Mouse (Mus musculus): ENCODE measurements around the gene Nsun4. TPM values are rescaled to one million over a fixed set of nuclear protein-coding genes. Genes with fewer than 3 reads are reported as not detected.

Gene Nsun4
- polyA plus RNA-seq, 1 experiment from 2014 or later: 16.2 TPM

DNA sequence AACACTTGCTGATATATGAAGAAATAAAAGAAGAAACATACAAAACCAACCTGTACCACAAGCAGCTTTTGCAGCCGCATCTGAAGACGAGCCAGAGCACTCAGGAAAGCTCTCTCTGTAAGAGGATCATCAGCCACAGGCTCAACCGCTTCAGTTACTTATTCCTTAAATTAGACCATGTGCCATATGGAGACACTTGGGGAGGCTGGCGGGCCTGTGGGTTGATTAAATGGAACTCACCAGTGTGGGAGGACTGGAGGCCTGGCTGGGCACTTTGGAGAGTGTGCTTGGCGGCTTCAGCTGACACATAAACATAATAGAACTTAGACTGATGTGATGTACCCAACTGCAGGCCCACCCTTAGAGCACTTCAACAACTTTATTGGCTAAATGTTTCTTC, 20.3 kb downstream of the Nsun4 start:
- Histone ChIP-seq H3K36me3 (peaks cover 31% of the 10 kb centered on the region), H3K4me2 (replicated peaks) (no peak overlapping the region), H3K27me3 (replicated peaks) (no peaks in the 10 kb centered on the region), H3K27ac (no peak overlapping the region), H3K4me1 (no peaks in the 10 kb centered on the region), H3K4me3 (no peak overlapping the region), H3K9ac (no peak overlapping the region), H3K9me3 (no peaks in the 10 kb centered on the region)
- no peak for ATAC-seq (ENCODE audit: low FRiP score, low read depth)
- 97% methylated on average over 5 of the region's 5 CpGs for WGBS

GRCm38 (mm10) chr4:116032906-116033305, 20.8 kb downstream of the Nsun4 start:
- no peak for ATAC-seq (ENCODE audit: low FRiP score, low read depth)
- H3K27ac ChIP-seq: no peak overlapping the region
- WGBS: 90% methylated on average over 9 of the region's 9 CpGs
- no peaks in the 10 kb centered on the region for H3K4me1 ChIP-seq
- H3K4me3 ChIP-seq: no peak overlapping the region
- no peaks in the 10 kb centered on the region for H3K27me3 ChIP-seq (replicated peaks)
- no peaks in the 10 kb centered on the region for H3K9me3 ChIP-seq
- no peak overlapping the region for H3K9ac ChIP-seq
- peaks cover 31% of the 10 kb centered on the region for H3K36me3 ChIP-seq
- H3K4me2 ChIP-seq (replicated peaks): no peak overlapping the region

- whole genome bisulfite sequencing: 4% methylated on average over 18 of the region's 18 CpGs
- H3K36me3 ChIP-seq: no peaks in the 10 kb centered on the region
- H3K9me3 ChIP-seq: no peaks in the 10 kb centered on the region
- H3K27me3 ChIP-seq (replicated peaks): peaks cover 56% of the 10 kb centered on the region
- 0 out of 2 replicates have a peak, but pooled peaks cover 2% of the 10 kb centered on the region for H3K4me1 ChIP-seq
- H3K4me3 ChIP-seq: peak within 1 kb of the TSS; percentile 66
- H3K27ac ChIP-seq: no peak within 1 kb of the TSS
- peak within 1 kb of the TSS; percentile 96 for H3K4me2 ChIP-seq (replicated peaks)
- peak; percentile 58 for ATAC-seq (ENCODE audit: low FRiP score, low read depth)
- H3K9ac ChIP-seq: peak within 1 kb of the TSS; percentile 63
Measured at GRCm38 (mm10) chr4:116017902-116018746, 35.6 kb downstream of the Nsun4 start, which contains the start of gene Faah. Faah (minus strand) TSS chr4:116017926.

- H3K36me3 ChIP-seq: no peaks in the 10 kb centered on the region
- peak overlapping the region; percentile 96 for H3K4me2 ChIP-seq (replicated peaks)
- 0 out of 2 replicates have a peak, but pooled peaks cover 2% of the 10 kb centered on the region for H3K4me1 ChIP-seq
- peak overlapping the region; percentile 63 for H3K9ac ChIP-seq
- no peak overlapping the region for H3K27ac ChIP-seq
- ATAC-seq (ENCODE audit: low FRiP score, low read depth): peak; percentile 89
- no peaks in the 10 kb centered on the region for H3K9me3 ChIP-seq
- peaks cover 56% of the 10 kb centered on the region for H3K27me3 ChIP-seq (replicated peaks)
- WGBS: under 1% methylated on average over 60 of the region's 60 CpGs
- H3K4me3 ChIP-seq: peak overlapping the region; percentile 66
Measured at GRCm38 (mm10) chr4:116017300-116017901, 36.3 kb downstream of the Nsun4 start.

GRCm38 (mm10) chr4:116016862-116017299, 36.8 kb downstream of the Nsun4 start:
- no peaks in the 10 kb centered on the region for H3K36me3 ChIP-seq
- ATAC-seq (ENCODE audit: low FRiP score, low read depth): no peak
- H3K4me2 ChIP-seq (replicated peaks): peak overlapping the region; percentile 96
- H3K4me3 ChIP-seq: peak overlapping the region; percentile 66
- no peak overlapping the region for H3K27ac ChIP-seq
- peak overlapping the region; percentile 63 for H3K9ac ChIP-seq
- H3K9me3 ChIP-seq: no peaks in the 10 kb centered on the region
- H3K4me1 ChIP-seq: 0 out of 2 replicates have a peak, but pooled peaks cover 2% of the 10 kb centered on the region
- H3K27me3 ChIP-seq (replicated peaks): peaks cover 56% of the 10 kb centered on the region
- WGBS: 8% methylated on average over 16 of the region's 16 CpGs

GRCm38 (mm10) chr4:116016396-116016795, 37.3 kb downstream of the Nsun4 start:
- Histone ChIP-seq H3K9me3 (no peaks in the 10 kb centered on the region), H3K4me3 (no peak overlapping the region), H3K4me1 (0 out of 2 replicates have a peak, but pooled peaks cover 2% of the 10 kb centered on the region), H3K4me2 (replicated peaks) (peak overlapping the region; percentile 96), H3K27ac (no peak overlapping the region), H3K9ac (no peak overlapping the region), H3K27me3 (replicated peaks) (peaks cover 56% of the 10 kb centered on the region), H3K36me3 (no peaks in the 10 kb centered on the region)
- no peak for ATAC-seq (ENCODE audit: low FRiP score, low read depth)
- WGBS: 36% methylated on average over 3 of the region's 3 CpGs

DNA sequence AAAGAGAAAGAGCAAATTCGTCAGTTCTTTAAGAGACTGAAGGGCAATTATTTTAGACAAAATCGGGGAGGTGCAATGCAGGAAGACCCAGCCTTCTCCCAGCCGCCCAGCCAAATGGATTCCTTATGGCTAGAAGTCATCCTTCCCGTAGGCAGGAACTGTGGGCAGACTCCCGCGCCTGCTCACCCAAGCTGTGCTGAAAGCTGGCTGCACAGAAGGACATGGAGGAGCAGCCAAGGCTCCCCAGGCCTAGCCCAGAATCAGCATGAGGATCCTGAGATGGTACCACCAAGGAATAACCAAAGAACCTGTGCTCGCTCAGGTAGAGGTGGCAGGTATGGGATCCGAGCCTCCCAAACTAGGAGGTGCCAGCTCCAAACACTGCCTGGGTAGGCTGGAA, 37.7 kb downstream of the Nsun4 start:
- Histone ChIP-seq H3K4me3 (no peak overlapping the region), H3K9me3 (no peaks in the 10 kb centered on the region), H3K36me3 (no peaks in the 10 kb centered on the region), H3K4me2 (replicated peaks) (no peak overlapping the region), H3K27ac (no peak overlapping the region), H3K4me1 (0 out of 2 replicates have a peak, but pooled peaks cover 2% of the 10 kb centered on the region), H3K9ac (no peak overlapping the region), H3K27me3 (replicated peaks) (peaks cover 56% of the 10 kb centered on the region)
- WGBS: 67% methylated on average over 8 of the region's 8 CpGs
- no peak for ATAC-seq (ENCODE audit: low FRiP score, low read depth)

- 87% methylated on average over 5 of the region's 5 CpGs for WGBS
- no peak overlapping the region for H3K4me3 ChIP-seq
- no peak overlapping the region for H3K27ac ChIP-seq
- ATAC-seq (ENCODE audit: low FRiP score, low read depth): no peak
- H3K4me1 ChIP-seq: 0 out of 2 replicates have a peak, but pooled peaks cover 2% of the 10 kb centered on the region
- no peaks in the 10 kb centered on the region for H3K9me3 ChIP-seq
- H3K36me3 ChIP-seq: no peaks in the 10 kb centered on the region
- H3K27me3 ChIP-seq (replicated peaks): peaks cover 56% of the 10 kb centered on the region
- H3K9ac ChIP-seq: no peak overlapping the region
- H3K4me2 ChIP-seq (replicated peaks): no peak overlapping the region
Measured at GRCm38 (mm10) chr4:116015502-116015901, 38.2 kb downstream of the Nsun4 start.

DNA sequence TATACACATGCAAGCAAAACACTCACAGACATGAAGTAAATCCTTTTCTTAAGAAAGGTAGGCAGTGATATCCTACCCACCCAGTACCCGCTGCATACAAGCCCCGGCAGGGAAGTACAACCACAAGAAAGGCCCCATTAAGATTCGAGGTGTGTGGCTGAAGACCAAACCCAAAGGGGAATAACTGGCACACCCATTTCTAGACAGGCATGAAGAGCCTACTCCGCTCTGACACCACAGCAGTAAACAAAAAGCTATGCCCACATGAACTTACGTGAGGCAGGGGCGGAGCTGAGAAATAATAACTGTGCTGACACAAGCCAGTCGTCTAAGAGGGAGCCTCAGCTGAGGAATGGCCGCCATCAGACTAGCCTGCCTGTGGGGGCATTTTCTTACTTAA, 43.5 kb downstream of the Nsun4 start:
- Histone ChIP-seq H3K4me2 (replicated peaks) (no peak overlapping the region), H3K27me3 (replicated peaks) (peaks cover 12% of the 10 kb centered on the region), H3K36me3 (no peaks in the 10 kb centered on the region), H3K4me1 (no peaks in the 10 kb centered on the region), H3K9me3 (no peaks in the 10 kb centered on the region), H3K9ac (no peak overlapping the region), H3K4me3 (no peak overlapping the region), H3K27ac (no peak overlapping the region)
- ATAC-seq (ENCODE audit: low FRiP score, low read depth): no peak
- WGBS: 81% methylated on average over 8 of the region's 8 CpGs

- Histone ChIP-seq H3K27me3 (replicated peaks) (peaks cover 8% of the 10 kb centered on the region; the same call in 1 of the 2 replicates), H3K36me3 (no peaks in the 10 kb centered on the region), H3K9ac (no peak overlapping the region), H3K9me3 (no peaks in the 10 kb centered on the region), H3K4me2 (replicated peaks) (no peak overlapping the region), H3K4me1 (no peaks in the 10 kb centered on the region), H3K27ac (no peak overlapping the region), H3K4me3 (no peak overlapping the region)
- WGBS: 72% methylated on average over 4 of the region's 4 CpGs
- no peak for ATAC-seq (ENCODE audit: low FRiP score, low read depth)
Measured at GRCm38 (mm10) chr4:116001206-116001605, 52.5 kb downstream of the Nsun4 start.

GRCm38 (mm10) chr4:116000671-116001070, 53.0 kb downstream of the Nsun4 start:
- Histone ChIP-seq H3K9me3 (no peaks in the 10 kb centered on the region), H3K4me2 (replicated peaks) (no peak overlapping the region), H3K27me3 (replicated peaks) (peaks cover 8% of the 10 kb centered on the region; the same call in 1 of the 2 replicates), H3K9ac (no peak overlapping the region), H3K36me3 (no peaks in the 10 kb centered on the region), H3K27ac (no peak overlapping the region), H3K4me1 (no peaks in the 10 kb centered on the region), H3K4me3 (no peak overlapping the region)
- WGBS: 61% methylated on average over 6 of the region's 6 CpGs
- no peak for ATAC-seq (ENCODE audit: low FRiP score, low read depth)

- no peak overlapping the region for H3K9ac ChIP-seq
- no peaks in the 10 kb centered on the region for H3K36me3 ChIP-seq
- H3K4me1 ChIP-seq: no peaks in the 10 kb centered on the region; the same call in 1 of the 2 replicates
- H3K9me3 ChIP-seq: no peaks in the 10 kb centered on the region
- H3K4me2 ChIP-seq (replicated peaks): no peak overlapping the region
- H3K27me3 ChIP-seq (replicated peaks): peaks cover 8% of the 10 kb centered on the region; the same call in 1 of the 2 replicates
- 83% methylated on average over 4 of the region's 4 CpGs for WGBS
- no peak overlapping the region for H3K4me3 ChIP-seq
- ATAC-seq (ENCODE audit: low FRiP score, low read depth): no peak
- no peak overlapping the region for H3K27ac ChIP-seq
Measured at GRCm38 (mm10) chr4:115996729-115997128, 56.9 kb downstream of the Nsun4 start.
